Mouse (Mus musculus) stomach, postnatal 0 days (tissue): ENCODE data around the gene Gdf9. TPM values are rescaled to one million over a fixed set of nuclear protein-coding genes. Genes with fewer than 3 reads are reported as not detected.
A peak's percentile ranks its signal among the peaks of the same experiment; 100 is the strongest.

Experiments
- ATAC-seq: fragments of 200-750 bp; cut with Nextera tagmentation; 2 replicates; pipeline ENCODE4 v1.8.0; 2017; ENCODE audit not compliant: low FRiP score, low TSS enrichment
- DNase-seq: peaks from one replicate; pipeline ENCODE4 v3.0.0-alpha.2; 2016; ENCODE audit warnings: low spot score
- H3K27ac ChIP-seq: fragments of 300-500 bp; sonication (generic); replicated peaks from 2 replicates; pipeline ENCODE4 v1.5.1; 2014; ENCODE audit warnings: mild to moderate bottlenecking, control low read depth
- H3K27me3 ChIP-seq: fragments of 300-500 bp; sonication (generic); 2 replicates; pipeline ENCODE4 v1.6.1; 2014; ENCODE audit warnings: low read length; ENCODE audit not compliant: control insufficient read depth, insufficient read depth
- H3K36me3 ChIP-seq: fragments of 300-500 bp; sonication (generic); 2 replicates; pipeline ENCODE4 v1.6.1; 2014; ENCODE audit warnings: low read length, mixed read lengths; ENCODE audit not compliant: control insufficient read depth, insufficient read depth
- H3K4me1 ChIP-seq: fragments of 300-500 bp; sonication (generic); replicated peaks from 2 replicates; pipeline ENCODE4 v1.6.1; 2014; ENCODE audit warnings: antibody characterized with exemption; ENCODE audit not compliant: control insufficient read depth, insufficient read depth
- H3K4me2 ChIP-seq: fragments of 300-500 bp; sonication (generic); replicated peaks from 2 replicates; pipeline ENCODE4 v1.6.1; 2014; ENCODE audit warnings: low read depth, mild to moderate bottlenecking, control low read depth, moderate library complexity
- H3K4me3 ChIP-seq: fragments of 300-500 bp; sonication (generic); 2 replicates; pipeline ENCODE4 v1.5.1; 2014; ENCODE audit warnings: low read depth, low read length, control low read depth
- H3K9ac ChIP-seq: fragments of 300-500 bp; sonication (generic); 2 replicates; pipeline ENCODE4 v1.6.1; 2014; ENCODE audit warnings: mild to moderate bottlenecking, low read length, control low read depth, mixed read lengths
- H3K9me3 ChIP-seq: fragments of 300-500 bp; sonication (generic); 2 replicates; pipeline ENCODE4 v1.6.1; 2016; ENCODE audit warnings: low read length; ENCODE audit not compliant: control insufficient read depth
- CTCF ChIP-seq: IDR thresholded peaks from 2 replicates; pipeline ENCODE4 v1.5.1; 2016; ENCODE audit warnings: antibody characterized with exemption, low read depth, mild to moderate bottlenecking, moderate library complexity
- EP300 ChIP-seq: optimal IDR thresholded peaks from 2 replicates; pipeline ENCODE3; 2016; ENCODE audit warnings: antibody characterized with exemption
- WGBS: fragments of 180-500 bp; shearing (Covaris S2); extraction: QIAGEN DNeasy Blood & Tissue Kit; methylation state at CpG from one replicate; pipeline ENCODE4 v1.1.7; 2014; 5-methylcytosine and 5-hydroxymethylcytosine counted together
- microRNA-seq: library from miRNA; unstranded; fragments of <30 nt; microRNA quantifications from one replicate; pipeline ENCODE4, GENCODE M21; 2016
- polyA plus RNA-seq: library from polyadenylated mRNA; unstranded; fragments of >200 nt; fragmentation: Nextera tagmentation; extraction: Ambion mirVana; gene quantifications from 2 replicates; pipeline ENCODE4 v1.2.1, GENCODE M21; 2015

Gene Gdf9
- polyA plus RNA-seq, 1 experiment from 2014 or later, result 0.78 TPM

- Histone ChIP-seq H3K27ac (no peak overlapping the region), H3K36me3 (no peaks in the 10 kb centered on the region), H3K9ac (no peak overlapping the region), H3K4me3 (no peak overlapping the region), H3K27me3 (peaks cover 15% of the 10 kb centered on the region), H3K4me1 (no peaks in the 10 kb centered on the region), H3K4me2 (no peak overlapping the region), H3K9me3 (no peaks in the 10 kb centered on the region)
- ATAC-seq (no peak), DNase-seq (no peak)
- WGBS, result 66% methylated on average over 4 of the region's 4 CpGs
- TF ChIP-seq EP300 (no peak), CTCF (no peak)
Observed at GRCm38 (mm10) chr11:53481088-53481730, 50.4 kb downstream of the Gdf9 start.

DNA sequence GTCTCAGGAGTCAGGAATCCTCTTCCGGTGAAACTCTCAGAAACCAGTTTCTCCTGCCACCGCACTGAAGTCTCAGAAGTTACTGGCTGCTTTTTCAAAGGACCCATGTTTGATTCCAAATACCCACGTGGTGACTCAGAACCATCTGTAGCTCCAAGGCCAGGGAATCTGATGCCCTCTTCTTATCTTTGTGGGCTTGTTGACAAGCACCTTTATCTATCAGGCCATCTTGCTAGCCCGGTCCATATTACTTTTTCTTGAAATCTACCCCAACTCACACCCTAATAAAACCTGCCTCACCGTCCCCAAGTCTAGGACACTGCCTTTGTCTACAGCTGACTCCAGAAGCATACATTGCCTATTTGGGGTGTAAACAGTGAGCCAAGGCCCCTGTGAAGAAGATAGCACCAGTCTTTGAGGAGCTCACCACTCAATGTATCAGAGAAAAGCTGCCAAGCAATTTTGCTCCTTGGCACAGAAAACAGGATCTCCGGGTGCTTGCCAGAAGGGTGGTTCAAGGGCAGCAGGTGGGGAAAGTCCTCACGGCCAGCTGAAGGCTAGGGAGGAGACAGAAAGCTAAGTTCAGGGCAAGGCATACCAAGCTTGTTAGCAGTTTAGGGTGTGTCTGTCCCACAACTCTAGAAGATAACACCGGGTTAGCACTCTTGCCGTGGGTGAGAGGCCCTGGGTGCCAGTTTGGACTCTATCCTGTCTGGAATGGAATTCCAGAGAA, 52.5 kb downstream of the Gdf9 start:
- WGBS, result 43% methylated on average over 9 of the region's 9 CpGs
- Histone ChIP-seq H3K9ac (no peak overlapping the region), H3K27me3 (peaks cover 14% of the 10 kb centered on the region), H3K36me3 (no peaks in the 10 kb centered on the region), H3K4me1 (0 out of 2 replicates have a peak, but pooled peaks cover 2% of the 10 kb centered on the region), H3K4me2 (no peak overlapping the region), H3K9me3 (no peaks in the 10 kb centered on the region), H3K4me3 (no peak overlapping the region), H3K27ac (peak overlapping the region; percentile 35; the same call in 1 of the 2 replicates)
- ATAC-seq (peak; percentile 70), DNase-seq (peak; percentile 73)
- TF ChIP-seq EP300 (no peak), CTCF (no peak)

DNA sequence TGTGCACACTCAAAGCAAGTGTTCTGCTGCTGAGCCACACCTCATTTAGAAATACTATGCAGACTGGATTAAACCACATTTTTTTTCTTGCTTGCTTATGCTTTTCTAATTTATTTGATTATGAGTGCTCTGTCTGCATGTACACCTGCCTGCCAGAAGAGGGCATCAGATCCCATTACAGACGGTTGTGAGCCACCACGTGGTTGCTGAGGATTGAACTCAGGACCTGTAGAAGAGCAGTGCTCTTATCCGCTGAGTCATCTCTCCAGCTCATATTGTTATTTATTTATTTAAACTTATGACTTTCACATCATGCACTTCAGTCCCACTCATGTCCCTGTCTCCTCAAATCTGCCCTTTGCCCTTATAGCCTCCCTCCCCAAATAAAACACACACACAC, 54.9 kb downstream of the Gdf9 start:
- DNase-seq (no peak), ATAC-seq (no peak)
- no peak overlapping the region for H3K9ac ChIP-seq
- TF ChIP-seq EP300 (no peak), CTCF (peak; percentile 65)
- no peak overlapping the region for H3K4me3 ChIP-seq
- H3K27ac ChIP-seq, result no peak overlapping the region
- no peaks in the 10 kb centered on the region for H3K27me3 ChIP-seq
- 0 out of 2 replicates have a peak, but pooled peaks cover 2% of the 10 kb centered on the region for H3K4me1 ChIP-seq
- H3K36me3 ChIP-seq, result no peaks in the 10 kb centered on the region
- no peak overlapping the region for H3K4me2 ChIP-seq
- no peaks in the 10 kb centered on the region for H3K9me3 ChIP-seq
- WGBS, result 50% methylated on average over 3 of the region's 3 CpGs

DNA sequence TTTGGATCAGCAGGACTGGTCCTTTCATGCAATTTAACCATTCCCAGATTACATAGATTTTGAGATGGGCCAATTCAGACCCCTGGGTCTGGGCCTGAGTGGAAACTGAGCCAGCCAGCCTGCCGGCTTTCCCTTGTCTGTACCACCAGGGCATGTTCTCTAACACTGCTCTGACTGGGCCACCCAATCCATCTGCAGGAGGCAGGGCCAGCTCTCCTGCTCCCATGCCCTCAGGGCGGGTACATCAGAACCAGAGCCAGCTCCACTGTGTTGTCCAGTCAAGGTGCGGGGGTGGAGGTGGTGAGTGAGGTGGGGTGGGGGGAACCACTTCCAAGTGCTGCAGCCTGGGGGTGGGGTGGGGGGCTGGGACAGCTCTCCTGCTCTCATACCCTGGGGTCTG, 55.5 kb downstream of the Gdf9 start:
- H3K9ac ChIP-seq, result no peak overlapping the region
- no peaks in the 10 kb centered on the region for H3K9me3 ChIP-seq
- no peak for TF ChIP-seq CTCF
- TF ChIP-seq EP300, result no peak
- H3K4me1 ChIP-seq, result 0 out of 2 replicates have a peak, but pooled peaks cover 2% of the 10 kb centered on the region
- 83% methylated on average over 3 of the region's 3 CpGs for WGBS
- no peaks in the 10 kb centered on the region for H3K27me3 ChIP-seq
- H3K4me3 ChIP-seq, result no peak overlapping the region
- H3K36me3 ChIP-seq, result no peaks in the 10 kb centered on the region
- no peak for DNase-seq
- ATAC-seq, result no peak
- H3K4me2 ChIP-seq, result no peak overlapping the region
- H3K27ac ChIP-seq, result no peak overlapping the region

DNA sequence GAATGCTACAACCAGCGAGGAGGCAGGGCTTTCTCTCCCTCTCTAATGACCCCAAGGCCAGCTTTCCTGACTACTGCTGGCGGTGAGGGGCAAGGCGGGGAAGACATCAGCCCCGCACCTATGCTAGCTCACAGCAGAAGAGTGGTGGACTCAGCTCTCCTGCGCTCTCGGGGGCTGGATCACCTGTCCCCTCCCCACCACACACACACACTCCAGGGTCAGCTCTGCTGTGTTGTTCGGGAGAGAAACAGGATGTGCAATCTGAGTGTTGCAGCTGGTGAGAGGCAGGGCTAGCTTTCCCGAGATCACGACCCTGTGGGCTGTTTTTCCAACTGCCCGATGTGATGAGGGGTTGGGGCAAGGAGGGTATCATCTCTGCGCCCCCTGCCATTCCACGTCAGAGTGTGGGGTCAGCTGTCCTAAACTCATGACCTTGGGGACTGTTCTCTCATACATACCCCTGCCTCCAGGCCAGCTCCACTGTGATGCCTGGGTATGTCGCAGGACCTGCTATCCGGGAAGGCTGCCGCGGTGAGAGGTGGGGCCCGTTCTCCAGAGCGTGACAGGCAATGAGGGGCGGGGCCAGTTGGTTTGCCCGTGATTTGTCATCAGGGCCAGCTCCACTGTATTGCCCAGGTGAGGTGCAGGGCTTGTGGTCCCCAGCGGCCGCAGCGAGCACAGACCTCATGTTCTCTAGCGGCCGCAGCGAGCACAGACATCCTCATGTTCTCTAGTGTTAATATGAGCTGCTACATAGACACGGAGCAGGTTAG, 56.2 kb downstream of the Gdf9 start:
- Histone ChIP-seq H3K27ac (no peak overlapping the region), H3K9me3 (no peaks in the 10 kb centered on the region), H3K4me3 (peak overlapping the region; percentile 4; the same call in 1 of the 2 replicates), H3K9ac (no peak overlapping the region), H3K4me1 (0 out of 2 replicates have a peak, but pooled peaks cover 4% of the 10 kb centered on the region), H3K36me3 (no peaks in the 10 kb centered on the region), H3K4me2 (peak overlapping the region; percentile 25), H3K27me3 (no peaks in the 10 kb centered on the region)
- 14% methylated on average over 27 of the region's 27 CpGs for WGBS
- ATAC-seq, result peak; percentile 87
- DNase-seq, result peak; percentile 88
- TF ChIP-seq EP300 (no peak), CTCF (no peak)

Small RNA genes lying within 50 kb of the gene (microRNA-seq; reads per million reads assigned to microRNA genes)
- not detected for gene Mir6920

Other genes starting within 250 kb of the Gdf9 start
- 53.6 and 59.9 TPM in 2 replicates for gene Hspa4, start 130.6 kb upstream of the Gdf9 start, polyA plus RNA-seq
- 11.6 and 12.4 TPM in 2 replicates for gene Zcchc10, start 106.3 kb upstream of the Gdf9 start, polyA plus RNA-seq
- gene Aff4, start 80.2 kb upstream of the Gdf9 start, polyA plus RNA-seq, result 18.5 and 28.5 TPM in 2 replicates
- gene Leap2, start 7.9 kb upstream of the Gdf9 start, polyA plus RNA-seq, result 0.19 and 0.75 TPM in 2 replicates
- 903 and 973 TPM in 2 replicates for gene Uqcrq, start 192 bp upstream of the Gdf9 start, polyA plus RNA-seq
- gene Gm10447, start 26.1 kb downstream of the Gdf9 start, polyA plus RNA-seq, result 0.08 and 0.13 TPM in 2 replicates
- gene Shroom1, start 26.2 kb downstream of the Gdf9 start, polyA plus RNA-seq, result 1.3 and 1.7 TPM in 2 replicates
- gene Gm9837, start 39.5 kb downstream of the Gdf9 start, polyA plus RNA-seq, result not detected in 2 replicates
- 0.11 TPM in 1 of 2 replicates, not detected in the other for gene Gm9945, start 49.1 kb downstream of the Gdf9 start, polyA plus RNA-seq
- 0.91 and 1.1 TPM in 2 replicates for gene Sowaha, start 49.3 kb downstream of the Gdf9 start, polyA plus RNA-seq
- gene Sept8, start 88.2 kb downstream of the Gdf9 start, polyA plus RNA-seq, result 21.2 and 21.5 TPM in 2 replicates
- 22.1 and 25.3 TPM in 2 replicates for gene Kif3a, start 136.4 kb downstream of the Gdf9 start, polyA plus RNA-seq
- 0.27 and 0.45 TPM in 2 replicates for gene Il4, start 187.6 kb downstream of the Gdf9 start, polyA plus RNA-seq
- gene Il13, start 203.7 kb downstream of the Gdf9 start, polyA plus RNA-seq, result not detected in 2 replicates